Mouse (Mus musculus): ENCODE measurements around the gene H2afy. TPM values are rescaled to one million over a fixed set of nuclear protein-coding genes. Genes with fewer than 3 reads are reported as not detected.

Gene H2afy
- polyA plus RNA-seq, 1 experiment: 93.3 TPM

GRCm38 (mm10) chr13:56172106-56172505 is 35.9 kb upstream of the H2afy start:
- H3K27ac ChIP-seq (ENCODE audit: insufficient read depth, low read depth, low read length): no peak overlapping the region
- no peak for TF ChIP-seq CTCF (IDR thresholded peaks at IDR 0.05; ENCODE audit: extremely low read depth, insufficient read length, insufficient replicate concordance, low read depth, low read length)
- no peak for TF ChIP-seq POLR2A (IDR thresholded peaks at IDR 0.05; ENCODE audit: low read depth, low read length)
- no peaks in the 10 kb centered on the region for H3K36me3 ChIP-seq (ENCODE audit: control insufficient read depth, insufficient read depth, low read length)
- no peak overlapping the region for H3K4me3 ChIP-seq (ENCODE audit: low read depth, low read length)
- no peaks in the 10 kb centered on the region; the same call in 1 of the 2 replicates for H3K4me1 ChIP-seq (ENCODE audit: control insufficient read depth, insufficient read depth, insufficient read length, low read length)
- 81% methylated on average over 7 of the region's 7 CpGs for WGBS
- H3K27me3 ChIP-seq (ENCODE audit: control insufficient read depth, insufficient read depth, low read length): no peaks in the 10 kb centered on the region

- H3K27ac ChIP-seq (ENCODE audit: insufficient read depth, low read depth, low read length): no peak overlapping the region
- H3K27me3 ChIP-seq (ENCODE audit: control insufficient read depth, insufficient read depth, low read length): no peaks in the 10 kb centered on the region
- 84% methylated on average over 3 of the region's 3 CpGs for WGBS
- H3K4me3 ChIP-seq (ENCODE audit: low read depth, low read length): no peak overlapping the region
- no peaks in the 10 kb centered on the region for H3K36me3 ChIP-seq (ENCODE audit: control insufficient read depth, insufficient read depth, low read length)
- H3K4me1 ChIP-seq (ENCODE audit: control insufficient read depth, insufficient read depth, insufficient read length, low read length): no peaks in the 10 kb centered on the region; the same call in 1 of the 2 replicates
- TF ChIP-seq CTCF (IDR thresholded peaks at IDR 0.05; ENCODE audit: extremely low read depth, insufficient read length, insufficient replicate concordance, low read depth, low read length): no peak
- no peak for TF ChIP-seq POLR2A (IDR thresholded peaks at IDR 0.05; ENCODE audit: low read depth, low read length)
Observed at GRCm38 (mm10) chr13:56168403-56168781, 32.2 kb upstream of the H2afy start.

- Histone ChIP-seq H3K4me3 (ENCODE audit: low read depth, low read length) (no peak overlapping the region), H3K36me3 (ENCODE audit: control insufficient read depth, insufficient read depth, low read length) (no peaks in the 10 kb centered on the region), H3K4me1 (ENCODE audit: control insufficient read depth, insufficient read depth, insufficient read length, low read length) (no peaks in the 10 kb centered on the region; the same call in 1 of the 2 replicates), H3K27me3 (ENCODE audit: control insufficient read depth, insufficient read depth, low read length) (no peaks in the 10 kb centered on the region), H3K27ac (ENCODE audit: insufficient read depth, low read depth, low read length) (no peak overlapping the region)
- no peak for TF ChIP-seq POLR2A (IDR thresholded peaks at IDR 0.05; ENCODE audit: low read depth, low read length)
- TF ChIP-seq CTCF (IDR thresholded peaks at IDR 0.05; ENCODE audit: extremely low read depth, insufficient read length, insufficient replicate concordance, low read depth, low read length): peak; percentile 40; the same call in 1 of the 2 replicates
- WGBS: 39% methylated on average over 14 of the region's 14 CpGs
Observed at GRCm38 (mm10) chr13:56167446-56168402, 31.6 kb upstream of the H2afy start.

- 84% methylated on average over 11 of the region's 11 CpGs for WGBS
- no peaks in the 10 kb centered on the region; the same call in 1 of the 2 replicates for H3K4me1 ChIP-seq (ENCODE audit: control insufficient read depth, insufficient read depth, insufficient read length, low read length)
- TF ChIP-seq POLR2A (IDR thresholded peaks at IDR 0.05; ENCODE audit: low read depth, low read length) (no peak), CTCF (IDR thresholded peaks at IDR 0.05; ENCODE audit: extremely low read depth, insufficient read length, insufficient replicate concordance, low read depth, low read length) (no peak)
Observed at GRCm38 (mm10) chr13:56165561-56165960, 29.4 kb upstream of the H2afy start.

GRCm38 (mm10) chr13:56164372-56164771 is 28.2 kb upstream of the H2afy start:
- Histone ChIP-seq H3K36me3 (ENCODE audit: control insufficient read depth, insufficient read depth, low read length) (no peaks in the 10 kb centered on the region), H3K27me3 (ENCODE audit: control insufficient read depth, insufficient read depth, low read length) (no peaks in the 10 kb centered on the region), H3K4me3 (ENCODE audit: low read depth, low read length) (no peak overlapping the region), H3K4me1 (ENCODE audit: control insufficient read depth, insufficient read depth, insufficient read length, low read length) (peaks cover 8% of the 10 kb centered on the region; the same call in 1 of the 2 replicates), H3K27ac (ENCODE audit: insufficient read depth, low read depth, low read length) (no peak overlapping the region)
- TF ChIP-seq POLR2A (IDR thresholded peaks at IDR 0.05; ENCODE audit: low read depth, low read length) (no peak), CTCF (IDR thresholded peaks at IDR 0.05; ENCODE audit: extremely low read depth, insufficient read length, insufficient replicate concordance, low read depth, low read length) (no peak)
- WGBS: 91% methylated on average over 3 of the region's 3 CpGs

More at GRCm38 (mm10) chr13:56165561-56165960, 29.4 kb upstream of the H2afy start:
- H3K27ac ChIP-seq (ENCODE audit: insufficient read depth, low read depth, low read length): no peak overlapping the region
- H3K36me3 ChIP-seq (ENCODE audit: control insufficient read depth, insufficient read depth, low read length): no peaks in the 10 kb centered on the region
- no peaks in the 10 kb centered on the region for H3K27me3 ChIP-seq (ENCODE audit: control insufficient read depth, insufficient read depth, low read length)
- H3K4me3 ChIP-seq (ENCODE audit: low read depth, low read length): no peak overlapping the region

- Histone ChIP-seq H3K27me3 (ENCODE audit: control insufficient read depth, insufficient read depth, low read length) (no peaks in the 10 kb centered on the region), H3K4me1 (ENCODE audit: control insufficient read depth, insufficient read depth, insufficient read length, low read length) (peaks cover 11% of the 10 kb centered on the region), H3K27ac (ENCODE audit: insufficient read depth, low read depth, low read length) (no peak overlapping the region), H3K36me3 (ENCODE audit: control insufficient read depth, insufficient read depth, low read length) (no peaks in the 10 kb centered on the region), H3K4me3 (ENCODE audit: low read depth, low read length) (no peak overlapping the region)
- TF ChIP-seq POLR2A (IDR thresholded peaks at IDR 0.05; ENCODE audit: low read depth, low read length) (no peak), CTCF (IDR thresholded peaks at IDR 0.05; ENCODE audit: extremely low read depth, insufficient read length, insufficient replicate concordance, low read depth, low read length) (no peak)
- 31% methylated on average over 6 of the region's 6 CpGs for WGBS
Observed at GRCm38 (mm10) chr13:56163751-56164150, 27.6 kb upstream of the H2afy start.

- no peak overlapping the region for H3K27ac ChIP-seq (ENCODE audit: insufficient read depth, low read depth, low read length)
- no peak for TF ChIP-seq POLR2A (IDR thresholded peaks at IDR 0.05; ENCODE audit: low read depth, low read length)
- TF ChIP-seq CTCF (IDR thresholded peaks at IDR 0.05; ENCODE audit: extremely low read depth, insufficient read length, insufficient replicate concordance, low read depth, low read length): no peak
- H3K27me3 ChIP-seq (ENCODE audit: control insufficient read depth, insufficient read depth, low read length): no peaks in the 10 kb centered on the region
- no peaks in the 10 kb centered on the region for H3K36me3 ChIP-seq (ENCODE audit: control insufficient read depth, insufficient read depth, low read length)
- H3K4me3 ChIP-seq (ENCODE audit: low read depth, low read length): no peak overlapping the region
- WGBS: 83% methylated on average over 6 of the region's 6 CpGs
- peaks cover 11% of the 10 kb centered on the region for H3K4me1 ChIP-seq (ENCODE audit: control insufficient read depth, insufficient read depth, insufficient read length, low read length)
Observed at GRCm38 (mm10) chr13:56162859-56163258, 26.7 kb upstream of the H2afy start.

Measured in small intestine, adult 2 months (tissue).